Mouse (Mus musculus): ENCODE results near the gene Acyp2. TPM values are rescaled to one million over a fixed set of nuclear protein-coding genes. Genes with fewer than 3 reads are reported as not detected.

Gene Acyp2
- polyA plus RNA-seq, 1 experiment from 2014 or later: 50.0 TPM

GRCm38 (mm10) chr11:30607587-30608518 lies 41.5 kb downstream of the Acyp2 start:
- WGBS: 67% methylated on average over 3 of the region's 3 CpGs
- Histone ChIP-seq H3K9me3 (replicated peaks; ENCODE audit: low read length) (no peaks in the 10 kb centered on the region), H3K27me3 (ENCODE audit: insufficient read depth, low read length) (no peaks in the 10 kb centered on the region), H3K4me3 (replicated peaks; ENCODE audit: low read depth, low read length) (no peak overlapping the region), H3K9ac (ENCODE audit: low read depth, low read length) (no peak overlapping the region), H3K4me1 (replicated peaks; ENCODE audit: insufficient read depth, low read length) (no peaks in the 10 kb centered on the region), H3K36me3 (ENCODE audit: insufficient read depth, low read length) (no peaks in the 10 kb centered on the region), H3K27ac (no peak overlapping the region), H3K4me2 (ENCODE audit: low read length) (no peak overlapping the region)
- ATAC-seq (replicated peaks; ENCODE audit: low FRiP score, low read depth) (no peak), DNase-seq (ENCODE audit: low spot score) (no peak)
- TF ChIP-seq CTCF (IDR thresholded peaks at IDR 0.05; ENCODE audit: low read depth): no peak

DNA sequence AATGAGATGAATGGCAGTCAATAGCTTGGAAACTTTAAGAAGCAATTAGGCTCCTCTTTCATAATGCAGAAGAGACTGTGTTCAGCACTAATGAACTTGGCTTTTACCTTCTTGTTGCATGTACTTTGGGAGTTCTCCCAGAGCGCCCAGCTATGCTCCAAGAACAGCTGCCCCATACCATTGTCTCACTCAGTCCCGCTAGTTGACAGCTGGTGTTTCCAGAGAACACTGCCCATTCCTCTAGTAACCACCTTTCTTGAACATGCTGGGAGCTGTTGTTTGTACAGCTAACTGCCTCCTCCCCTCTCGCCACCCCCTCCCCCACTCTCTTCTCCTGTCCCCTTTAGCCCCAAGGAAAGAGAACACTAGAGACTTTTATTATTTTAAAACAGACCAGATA lies 52.1 kb downstream of the Acyp2 start:
- Histone ChIP-seq H3K27ac (no peak overlapping the region), H3K36me3 (ENCODE audit: insufficient read depth, low read length) (no peaks in the 10 kb centered on the region), H3K4me1 (replicated peaks; ENCODE audit: insufficient read depth, low read length) (no peaks in the 10 kb centered on the region), H3K27me3 (ENCODE audit: insufficient read depth, low read length) (no peaks in the 10 kb centered on the region), H3K9ac (ENCODE audit: low read depth, low read length) (no peak overlapping the region), H3K9me3 (replicated peaks; ENCODE audit: low read length) (no peaks in the 10 kb centered on the region), H3K4me3 (replicated peaks; ENCODE audit: low read depth, low read length) (no peak overlapping the region), H3K4me2 (ENCODE audit: low read length) (no peak overlapping the region)
- DNase-seq (ENCODE audit: low spot score) (no peak), ATAC-seq (replicated peaks; ENCODE audit: low FRiP score, low read depth) (no peak)
- WGBS: 50% methylated on average over 3 of the region's 3 CpGs
- no peak for TF ChIP-seq CTCF (IDR thresholded peaks at IDR 0.05; ENCODE audit: low read depth)

GRCm38 (mm10) chr11:30580008-30580407 lies 69.4 kb downstream of the Acyp2 start:
- no peaks in the 10 kb centered on the region for H3K4me1 ChIP-seq (replicated peaks; ENCODE audit: insufficient read depth, low read length)
- no peaks in the 10 kb centered on the region for H3K36me3 ChIP-seq (ENCODE audit: insufficient read depth, low read length)
- peak; percentile 57 for DNase-seq (ENCODE audit: low spot score)
- H3K4me2 ChIP-seq (ENCODE audit: low read length): no peak overlapping the region
- H3K9me3 ChIP-seq (replicated peaks; ENCODE audit: low read length): no peaks in the 10 kb centered on the region
- TF ChIP-seq CTCF (IDR thresholded peaks at IDR 0.05; ENCODE audit: low read depth): no peak
- no peak overlapping the region for H3K4me3 ChIP-seq (replicated peaks; ENCODE audit: low read depth, low read length)
- H3K27me3 ChIP-seq (ENCODE audit: insufficient read depth, low read length): no peaks in the 10 kb centered on the region
- no peak overlapping the region for H3K9ac ChIP-seq (ENCODE audit: low read depth, low read length)
- 67% methylated on average over 2 of the region's 2 CpGs for WGBS
- H3K27ac ChIP-seq: peak overlapping the region; percentile 68
- ATAC-seq (replicated peaks; ENCODE audit: low FRiP score, low read depth): no peak

DNA sequence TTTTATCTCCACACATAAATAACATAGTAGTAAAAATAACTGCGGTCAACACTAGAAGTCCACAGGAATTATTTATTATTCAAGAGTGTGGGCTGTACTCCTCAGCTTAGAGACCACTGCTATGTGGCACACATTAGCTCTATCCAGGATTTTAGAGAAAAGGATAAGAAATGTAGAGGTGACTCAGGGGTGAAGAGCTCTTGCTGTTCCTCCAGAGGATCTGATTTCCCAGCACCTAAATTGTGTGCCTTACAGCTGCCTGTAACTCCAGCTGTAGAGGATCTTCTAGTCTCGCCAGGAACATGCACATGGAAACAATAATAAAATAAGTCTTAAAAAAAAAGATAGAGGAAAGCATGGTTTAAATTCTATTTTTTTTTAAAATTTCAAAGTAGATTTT lies 70.5 kb downstream of the Acyp2 start:
- Histone ChIP-seq H3K4me3 (replicated peaks; ENCODE audit: low read depth, low read length) (no peak overlapping the region), H3K9me3 (replicated peaks; ENCODE audit: low read length) (no peaks in the 10 kb centered on the region), H3K36me3 (ENCODE audit: insufficient read depth, low read length) (no peaks in the 10 kb centered on the region), H3K4me2 (ENCODE audit: low read length) (no peak overlapping the region), H3K4me1 (replicated peaks; ENCODE audit: insufficient read depth, low read length) (no peaks in the 10 kb centered on the region), H3K27me3 (ENCODE audit: insufficient read depth, low read length) (no peaks in the 10 kb centered on the region), H3K9ac (ENCODE audit: low read depth, low read length) (no peak overlapping the region), H3K27ac (peak overlapping the region; percentile 84)
- peak; percentile 89 for DNase-seq (ENCODE audit: low spot score)
- TF ChIP-seq CTCF (IDR thresholded peaks at IDR 0.05; ENCODE audit: low read depth): no peak
- WGBS: 26% methylated on average over 2 of the region's 2 CpGs
- peak; percentile 57; the same call in 1 of the 2 replicates for ATAC-seq (replicated peaks; ENCODE audit: low FRiP score, low read depth)

DNA sequence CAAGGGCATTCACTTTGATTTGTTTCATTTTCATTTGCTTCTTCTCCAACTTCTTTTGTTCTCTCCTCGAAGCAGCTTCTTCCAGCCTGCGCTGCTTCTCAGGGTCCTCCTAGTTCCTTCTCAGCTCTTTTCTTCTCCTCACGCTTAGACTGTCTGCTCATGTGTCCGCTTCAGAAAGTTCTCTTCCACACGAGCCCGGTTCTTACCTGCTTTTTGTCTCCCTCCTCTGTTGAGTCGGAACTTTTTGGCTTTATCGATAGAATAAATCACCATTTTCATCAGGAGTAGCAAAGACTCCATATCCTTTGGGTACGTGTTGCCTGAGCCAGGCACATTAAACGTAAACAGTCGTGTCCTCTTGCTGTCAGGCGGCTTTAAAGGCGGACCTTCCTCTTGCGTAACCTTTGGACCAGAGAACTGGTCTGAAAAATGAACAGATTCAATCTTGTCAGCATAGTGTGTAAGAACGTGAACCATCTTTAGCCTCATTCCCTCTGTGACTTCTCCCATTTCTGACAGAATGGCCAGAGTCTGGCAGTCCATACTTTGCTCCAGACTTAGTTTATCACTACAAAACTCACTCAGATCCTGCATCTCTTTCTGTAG lies 76.5 kb downstream of the Acyp2 start:
- Histone ChIP-seq H3K9me3 (replicated peaks; ENCODE audit: low read length) (no peaks in the 10 kb centered on the region), H3K4me1 (replicated peaks; ENCODE audit: insufficient read depth, low read length) (no peaks in the 10 kb centered on the region), H3K27ac (no peak overlapping the region), H3K36me3 (ENCODE audit: insufficient read depth, low read length) (no peaks in the 10 kb centered on the region), H3K4me2 (ENCODE audit: low read length) (no peak overlapping the region), H3K4me3 (replicated peaks; ENCODE audit: low read depth, low read length) (no peak overlapping the region), H3K27me3 (ENCODE audit: insufficient read depth, low read length) (no peaks in the 10 kb centered on the region), H3K9ac (ENCODE audit: low read depth, low read length) (no peak overlapping the region)
- ATAC-seq (replicated peaks; ENCODE audit: low FRiP score, low read depth): no peak
- WGBS: 76% methylated on average over 15 of the region's 15 CpGs
- no peak for TF ChIP-seq CTCF (IDR thresholded peaks at IDR 0.05; ENCODE audit: low read depth)
- DNase-seq (ENCODE audit: low spot score): no peak

GRCm38 (mm10) chr11:30570568-30570967 lies 78.8 kb downstream of the Acyp2 start:
- Histone ChIP-seq H3K4me3 (replicated peaks; ENCODE audit: low read depth, low read length) (no peak overlapping the region), H3K9ac (ENCODE audit: low read depth, low read length) (no peak overlapping the region), H3K9me3 (replicated peaks; ENCODE audit: low read length) (no peaks in the 10 kb centered on the region), H3K36me3 (ENCODE audit: insufficient read depth, low read length) (no peaks in the 10 kb centered on the region), H3K27ac (no peak overlapping the region), H3K4me2 (ENCODE audit: low read length) (no peak overlapping the region), H3K27me3 (ENCODE audit: insufficient read depth, low read length) (no peaks in the 10 kb centered on the region), H3K4me1 (replicated peaks; ENCODE audit: insufficient read depth, low read length) (no peaks in the 10 kb centered on the region)
- DNase-seq (ENCODE audit: low spot score): no peak
- no peak for ATAC-seq (replicated peaks; ENCODE audit: low FRiP score, low read depth)
- no peak for TF ChIP-seq CTCF (IDR thresholded peaks at IDR 0.05; ENCODE audit: low read depth)
- 89% methylated on average over 3 of the region's 3 CpGs for WGBS

Measured in kidney, postnatal 0 days (tissue).